Mouse (Mus musculus) hematopoietic stem cell, adult 5-6 weeks (primary cell): ENCODE data around the gene Rnaseh1. TPM values are rescaled to one million over a fixed set of nuclear protein-coding genes. Genes with fewer than 3 reads are reported as not detected.

Source experiments
- ATAC-seq, 2 experiments: fragments of 125-278 bp in 1 of 2; replicated peaks in 1 of 2; 2 replicates each; pipeline ENCODE4 v1.8.0; 2016 to 2017; ENCODE audit warnings: inconsistent platforms in 2 of 2, mild to moderate bottlenecking in 2 of 2, moderate number of reproducible peaks in 2 of 2, low read depth in 1 of 2, moderate TSS enrichment in 1 of 2; ENCODE audit not compliant: low FRiP score in 2 of 2, poor library complexity in 2 of 2, severe bottlenecking in 2 of 2, insufficient read depth in 1 of 2, low TSS enrichment in 1 of 2
- total RNA-seq: library from RNA; stranded (forward); fragments of 172-1452, 232-1000 nt; gene quantifications from 2 replicates; pipeline ENCODE4 v1.2.3, GENCODE M21; 2017

The Rnaseh1 gene
- total RNA-seq, 1 experiment from 2014 or later, result 25.5 TPM

- ATAC-seq, result peak; percentile 92 to 95
Measured at GRCm38 (mm10) chr12:28635535-28636476, 13.6 kb upstream of the Rnaseh1 start, which contains the start of gene Rps7. Gene Rps7, minus strand, starts transcription at chr12:28635953.

DNA sequence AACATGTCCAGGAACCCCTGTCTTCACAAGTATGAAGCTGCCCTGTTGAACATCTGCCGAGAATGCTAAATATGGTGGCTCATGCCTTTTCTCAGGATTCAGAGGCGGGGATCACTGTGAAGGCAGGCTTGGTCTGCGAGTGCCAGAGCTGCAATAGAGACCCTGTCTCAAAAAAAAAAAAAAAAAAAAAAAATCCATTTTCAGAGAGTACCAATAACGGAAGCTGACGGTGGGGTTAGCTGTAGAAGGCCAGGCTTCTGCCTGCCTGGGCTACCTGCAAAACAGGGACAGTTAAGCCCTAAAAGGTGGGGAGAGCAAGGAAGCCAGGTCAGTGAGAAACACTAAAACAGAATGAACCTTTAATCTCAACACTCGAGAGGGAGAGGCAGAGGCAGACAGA lies 12.9 kb upstream of the Rnaseh1 start:
- ATAC-seq, result no peak

DNA sequence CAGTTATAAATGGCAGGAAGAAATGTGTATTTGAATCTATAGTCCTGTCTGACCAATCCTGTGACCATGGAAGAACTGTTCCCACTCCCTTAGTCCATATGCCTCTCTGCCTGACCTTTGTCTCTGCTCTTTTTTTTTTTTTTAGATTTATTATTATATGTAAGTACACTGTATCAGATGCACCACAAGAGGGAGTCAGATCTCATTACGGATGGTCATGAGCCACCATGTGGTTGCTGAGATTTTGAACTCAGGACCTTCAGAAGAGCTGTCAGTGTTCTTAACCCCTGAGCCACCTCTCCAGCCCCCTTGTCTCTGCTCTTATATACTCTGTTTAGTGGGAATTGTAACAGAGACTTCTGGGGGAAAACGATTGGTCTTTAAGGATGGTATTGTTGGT lies 10.6 kb upstream of the Rnaseh1 start:
- no peak for ATAC-seq

DNA sequence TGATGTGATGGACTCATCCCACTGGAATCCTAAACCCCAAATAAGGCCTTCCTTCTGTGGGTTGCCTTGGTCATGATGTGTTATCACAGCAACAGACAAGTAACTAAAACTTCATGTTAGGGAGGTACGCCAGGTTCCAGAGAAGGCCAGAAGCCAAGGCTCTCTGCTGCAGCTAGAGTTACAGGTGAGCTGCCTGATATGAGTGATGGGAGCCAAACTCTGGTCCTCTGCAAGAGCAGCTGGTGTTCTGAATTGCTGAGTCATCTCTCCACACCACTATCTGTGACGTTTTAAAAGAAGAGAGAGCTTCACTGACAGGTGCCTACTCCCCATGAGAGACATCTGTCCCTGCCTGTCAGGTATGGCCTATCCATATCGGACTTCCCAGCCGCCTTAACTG lies 13.2 kb downstream of the Rnaseh1 start:
- ATAC-seq, result no peak

- no peak for ATAC-seq
Measured at GRCm38 (mm10) chr12:28666734-28667133, 17.3 kb downstream of the Rnaseh1 start.

- ATAC-seq, result no peak
Measured at GRCm38 (mm10) chr12:28667287-28667686, 17.9 kb downstream of the Rnaseh1 start.

DNA sequence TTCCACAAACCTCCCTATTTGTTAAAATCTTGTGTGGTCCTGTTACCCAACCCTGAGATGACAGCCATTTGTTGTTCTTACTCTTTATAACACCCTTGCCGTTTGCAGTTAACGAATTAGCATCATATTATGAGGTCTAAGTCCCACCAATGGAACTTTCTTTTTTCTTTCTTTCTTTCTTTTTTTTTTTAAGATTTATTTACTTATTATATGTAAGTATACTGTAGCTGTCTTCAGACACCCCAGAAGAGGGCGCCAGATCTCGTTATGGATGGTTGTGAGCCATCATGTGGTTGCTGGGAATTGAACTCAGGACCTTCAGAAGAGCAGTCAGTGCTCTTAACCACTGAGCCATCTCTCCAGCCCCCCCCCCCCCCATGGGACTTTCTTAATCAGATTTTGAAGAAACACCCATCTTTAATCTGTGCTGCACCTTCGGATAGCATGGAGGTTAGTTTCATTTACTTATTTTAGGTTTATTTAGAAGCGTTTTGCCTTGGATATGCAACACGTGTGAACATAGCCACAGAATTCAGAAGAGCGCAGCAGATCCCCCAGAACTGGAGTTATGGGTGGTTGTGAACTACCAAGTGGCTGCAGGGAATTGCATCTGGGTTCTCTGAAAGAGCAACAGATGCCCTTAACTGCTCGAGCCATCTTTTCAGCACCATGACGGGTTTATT lies 24.8 kb downstream of the Rnaseh1 start:
- ATAC-seq, result no peak

DNA sequence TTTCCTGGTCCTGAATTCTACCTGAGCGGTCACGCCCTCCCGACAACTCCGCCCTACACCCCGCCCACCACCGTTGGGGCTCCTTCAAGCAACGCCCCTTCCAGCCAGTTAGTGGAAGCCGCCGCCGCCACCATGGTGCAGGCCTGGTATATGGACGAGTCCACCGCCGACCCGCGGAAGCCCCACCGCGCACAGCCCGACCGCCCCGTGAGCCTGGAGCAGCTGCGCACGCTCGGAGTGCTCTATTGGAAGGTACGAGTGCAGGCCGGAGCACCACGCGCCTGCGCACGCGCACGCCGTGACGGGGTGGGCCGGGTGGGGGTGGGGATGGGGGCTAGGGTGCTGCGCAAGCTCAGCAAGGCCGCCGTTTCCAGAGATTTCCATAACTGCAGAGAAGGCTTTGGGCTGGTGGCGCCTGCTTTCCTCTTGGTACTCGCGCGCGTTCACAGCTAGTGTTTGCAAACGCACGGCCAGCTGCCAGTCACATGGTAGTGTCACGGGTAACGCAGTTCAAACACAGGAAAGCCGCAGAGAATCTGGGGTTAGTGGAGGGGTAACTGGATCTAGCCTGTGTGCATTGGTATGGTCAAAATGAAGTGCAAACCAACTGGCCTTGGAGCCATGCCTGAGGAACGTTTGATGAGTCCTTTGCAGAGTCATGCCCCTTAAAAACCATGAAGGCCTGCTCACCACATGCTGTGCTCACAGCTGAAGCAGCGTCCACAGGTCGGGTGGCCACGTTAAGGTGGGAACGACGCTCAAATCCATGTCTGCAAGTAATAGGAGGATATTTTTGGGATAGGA lies 25.9 kb downstream of the Rnaseh1 start, which contains the start of gene Adi1:
Gene Adi1, plus strand, starts transcription at position 111 of the 804 bp plus-strand sequence.
- ATAC-seq, result peak; percentile 93

DNA sequence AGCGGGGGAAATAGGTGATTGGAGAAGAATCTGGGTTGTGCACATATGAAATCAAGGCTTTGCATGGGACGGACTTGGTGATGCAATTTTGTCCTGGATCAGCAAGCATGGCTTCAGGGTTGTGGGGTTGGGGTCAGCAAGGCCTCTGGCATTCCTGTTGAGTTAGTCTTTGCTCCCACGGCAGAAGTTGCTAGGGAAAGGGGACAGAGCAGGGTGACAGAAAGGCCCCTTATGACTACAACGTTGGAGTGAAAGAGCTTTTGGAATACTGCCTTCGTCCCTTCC lies 26.5 kb downstream of the Rnaseh1 start:
- no peak for ATAC-seq

DNA sequence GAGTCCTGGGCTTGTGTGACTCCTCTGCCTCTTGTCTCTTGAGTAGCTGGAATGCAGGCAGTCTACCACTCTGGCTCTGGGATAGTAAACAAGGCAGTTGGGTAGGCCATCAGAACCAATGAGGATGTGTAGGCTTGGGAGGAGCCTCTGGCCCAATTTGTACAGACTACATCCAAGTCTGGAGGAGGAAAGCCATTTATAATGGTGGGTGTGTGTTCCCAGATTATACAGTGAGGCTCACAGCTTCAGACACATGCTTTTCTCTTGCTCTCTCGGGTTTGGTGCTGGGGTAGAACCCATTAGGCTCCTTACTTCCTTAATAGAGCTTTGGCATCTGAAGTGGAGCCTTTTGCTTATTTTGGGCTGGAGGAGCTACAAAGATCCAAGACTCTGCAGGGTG lies 35.3 kb downstream of the Rnaseh1 start:
- no peak for ATAC-seq

GRCm38 (mm10) chr12:28685771-28686170 lies 36.4 kb downstream of the Rnaseh1 start:
- no peak for ATAC-seq

GRCm38 (mm10) chr12:28686199-28686879 lies 36.9 kb downstream of the Rnaseh1 start:
- ATAC-seq, result no peak

- no peak for ATAC-seq
Measured at GRCm38 (mm10) chr12:28688996-28689395, 39.6 kb downstream of the Rnaseh1 start.

DNA sequence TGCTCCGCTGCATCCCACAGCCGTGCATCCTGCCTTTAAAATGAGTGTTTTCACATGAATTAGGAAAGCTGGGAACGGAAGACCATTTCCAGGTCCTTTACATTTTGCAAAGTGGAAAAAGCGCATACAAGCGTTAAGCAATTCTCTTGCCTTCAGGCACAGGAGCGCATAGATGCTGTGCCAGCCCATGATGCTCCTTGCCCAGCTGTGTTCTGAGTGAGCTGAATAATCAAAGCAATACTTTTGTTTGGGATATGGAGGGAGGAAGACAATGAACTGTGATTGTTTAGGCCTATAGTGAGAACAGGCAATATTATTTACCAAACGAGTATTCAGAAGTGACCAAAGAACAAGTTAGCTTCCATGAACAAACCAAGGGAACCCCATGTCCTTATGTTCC lies 41.3 kb downstream of the Rnaseh1 start:
- ATAC-seq, result no peak

DNA sequence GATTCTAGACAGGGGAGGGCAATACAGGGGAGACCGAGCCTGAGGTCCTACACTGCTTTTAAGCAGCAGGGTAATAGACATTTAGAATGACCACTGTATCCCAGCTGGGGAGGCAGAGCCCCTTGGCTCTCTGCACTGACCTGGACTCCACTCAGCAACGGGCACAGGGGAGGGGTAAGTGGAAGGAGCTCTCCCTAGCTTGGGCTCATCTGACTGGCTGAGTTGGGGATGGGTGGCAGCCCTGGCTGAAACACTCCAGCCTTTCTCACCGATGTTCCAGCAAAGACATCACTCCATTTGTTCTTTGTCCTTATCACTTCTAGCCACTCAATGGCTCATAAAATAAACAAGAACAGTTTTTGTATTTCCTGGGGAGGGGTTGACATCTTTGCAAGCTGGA lies 44.3 kb downstream of the Rnaseh1 start:
- no peak for ATAC-seq

DNA sequence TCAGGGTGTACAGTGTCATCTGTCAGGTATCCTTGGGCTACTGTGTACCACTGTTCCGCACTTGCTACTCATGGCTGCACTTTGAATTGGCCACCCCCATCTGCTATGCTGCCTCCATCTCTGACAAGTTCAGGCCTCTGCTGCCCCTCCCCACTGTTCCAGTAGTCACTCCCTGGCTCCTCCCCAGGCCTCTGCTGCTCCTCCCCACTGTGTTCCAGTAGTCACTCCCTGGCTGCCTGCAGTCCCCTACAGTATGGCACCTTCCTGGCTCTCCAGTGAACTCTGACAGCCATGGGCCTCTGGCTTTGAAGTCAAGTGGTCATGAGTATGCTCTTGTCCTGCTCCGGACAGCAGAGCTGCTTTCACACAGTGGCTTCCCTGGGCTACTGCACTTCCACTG lies 44.8 kb downstream of the Rnaseh1 start:
- ATAC-seq, result 0 out of 4 replicates have a peak, but pooled peaks of 1 of the 2 experiments have one; percentile 38

- ATAC-seq, result no peak
Measured at GRCm38 (mm10) chr12:28694776-28695175, 45.4 kb downstream of the Rnaseh1 start.
